Mouse (Mus musculus) kidney, postnatal 0 days (tissue): ENCODE data around the gene Traf4. TPM values are rescaled to one million over a fixed set of nuclear protein-coding genes. Genes with fewer than 3 reads are reported as not detected.
A peak's percentile ranks its signal among the peaks of the same experiment; 100 is the strongest.

Experiments used
- ATAC-seq: fragments of 200-750 bp; cut with Nextera tagmentation; replicated peaks from 2 replicates; pipeline ENCODE4 v1.8.0; 2017; ENCODE audit warnings: low read depth, moderate number of reproducible peaks, moderate TSS enrichment, moderate library complexity; ENCODE audit not compliant: low FRiP score
- DNase-seq: peaks from one replicate; pipeline ENCODE4 v3.0.0-alpha.2; 2016; ENCODE audit warnings: low spot score
- H3K27ac ChIP-seq: fragments of 300-500 bp; sonication (generic); 2 replicates; pipeline ENCODE4 v1.5.1; 2014; ENCODE audit warnings: mild to moderate bottlenecking
- H3K27me3 ChIP-seq: fragments of 300-500 bp; sonication (generic); 2 replicates; pipeline ENCODE4 v1.6.1; 2014; ENCODE audit warnings: low read length, mixed read lengths; ENCODE audit not compliant: insufficient read depth
- H3K36me3 ChIP-seq: fragments of 300-500 bp; sonication (generic); 2 replicates; pipeline ENCODE4 v1.6.1; 2014; ENCODE audit warnings: low read length, mixed read lengths; ENCODE audit not compliant: insufficient read depth
- H3K4me1 ChIP-seq: fragments of 300-500 bp; sonication (generic); replicated peaks from 2 replicates; pipeline ENCODE4 v1.6.1; 2014; ENCODE audit warnings: antibody characterized with exemption, low read length, mixed read lengths; ENCODE audit not compliant: insufficient read depth
- H3K4me2 ChIP-seq: fragments of 300-500 bp; sonication (generic); 2 replicates; pipeline ENCODE4 v1.6.1; 2014; ENCODE audit warnings: mild to moderate bottlenecking, low read length, moderate library complexity, mixed read lengths
- H3K4me3 ChIP-seq: fragments of 300-500 bp; sonication (generic); replicated peaks from 2 replicates; pipeline ENCODE4 v1.5.1; 2014; ENCODE audit warnings: low read depth, low read length
- H3K9ac ChIP-seq: fragments of 300-500 bp; sonication (generic); 2 replicates; pipeline ENCODE4 v1.6.1; 2014; ENCODE audit warnings: low read depth, low read length
- H3K9me3 ChIP-seq: fragments of 300-500 bp; sonication (generic); replicated peaks from 2 replicates; pipeline ENCODE4 v1.6.1; 2016; ENCODE audit warnings: low read length, inconsistent platforms, mixed read lengths
- CTCF ChIP-seq: IDR thresholded peaks from 2 replicates; pipeline ENCODE4 v1.5.1; 2016; ENCODE audit warnings: antibody characterized with exemption, low read depth, mild to moderate bottlenecking, moderate library complexity
- WGBS: fragments of 180-500 bp; shearing (Covaris S2); extraction: QIAGEN DNeasy Blood & Tissue Kit; methylation state at CpG from one replicate; pipeline ENCODE4 v1.1.7; 2014; 5-methylcytosine and 5-hydroxymethylcytosine counted together
- polyA plus RNA-seq: library from polyadenylated mRNA; unstranded; fragments of >200 nt; fragmentation: Nextera tagmentation; extraction: Ambion mirVana; gene quantifications from 2 replicates; pipeline ENCODE4 v1.2.1, GENCODE M21; 2015

The Traf4 gene
- polyA plus RNA-seq, 1 experiment from 2014 or later = 79.6 TPM

- no peak for ATAC-seq
- peaks cover 14% of the 10 kb centered on the region; the same call in 1 of the 2 replicates for H3K36me3 ChIP-seq
- peak overlapping the region; percentile 96 for H3K27ac ChIP-seq
- WGBS = 1% methylated on average over 9 of the region's 10 CpGs
- peak; percentile 38 for TF ChIP-seq CTCF
- peak overlapping the region; percentile 52 for H3K4me3 ChIP-seq
- H3K4me2 ChIP-seq = peak overlapping the region; percentile 89
- H3K9ac ChIP-seq = peak overlapping the region; percentile 69
- H3K9me3 ChIP-seq = no peaks in the 10 kb centered on the region
- peaks cover 18% of the 10 kb centered on the region for H3K4me1 ChIP-seq
- DNase-seq = no peak
- H3K27me3 ChIP-seq = no peaks in the 10 kb centered on the region
Measured at GRCm38 (mm10) chr11:78175771-78176401, 10.5 kb upstream of the Traf4 start.

DNA sequence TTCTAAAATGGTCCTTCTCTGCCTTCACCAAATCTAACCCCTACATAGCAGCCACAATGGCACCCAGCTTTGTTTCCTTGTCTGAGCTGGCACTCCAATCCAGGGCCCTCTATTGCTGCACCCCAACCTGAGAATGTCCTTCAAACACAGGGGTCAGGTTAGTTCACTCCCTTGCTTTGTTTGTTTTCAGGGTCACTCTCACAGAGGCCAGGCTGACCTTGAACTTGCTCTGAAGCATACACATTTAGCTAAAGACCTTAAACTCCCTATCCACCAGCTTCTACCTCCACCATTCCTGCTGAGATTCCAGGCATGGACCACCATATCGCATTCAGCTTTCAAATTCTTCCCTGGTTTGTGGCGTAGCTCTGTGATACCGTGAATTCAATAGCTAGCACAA is 9.1 kb upstream of the Traf4 start:
- H3K4me2 ChIP-seq = no peak overlapping the region
- H3K27ac ChIP-seq = peak overlapping the region; percentile 54
- WGBS = 90% methylated on average over 3 of the region's 3 CpGs
- no peaks in the 10 kb centered on the region for H3K9me3 ChIP-seq
- H3K9ac ChIP-seq = 0 out of 2 replicates have a peak overlapping the region, but pooled peaks have one; percentile 31
- no peak for TF ChIP-seq CTCF
- peaks cover 10% of the 10 kb centered on the region; the same call in 1 of the 2 replicates for H3K4me1 ChIP-seq
- H3K36me3 ChIP-seq = peaks cover 5% of the 10 kb centered on the region; the same call in 1 of the 2 replicates
- H3K4me3 ChIP-seq = no peak overlapping the region
- DNase-seq = no peak
- no peaks in the 10 kb centered on the region for H3K27me3 ChIP-seq
- ATAC-seq = no peak

DNA sequence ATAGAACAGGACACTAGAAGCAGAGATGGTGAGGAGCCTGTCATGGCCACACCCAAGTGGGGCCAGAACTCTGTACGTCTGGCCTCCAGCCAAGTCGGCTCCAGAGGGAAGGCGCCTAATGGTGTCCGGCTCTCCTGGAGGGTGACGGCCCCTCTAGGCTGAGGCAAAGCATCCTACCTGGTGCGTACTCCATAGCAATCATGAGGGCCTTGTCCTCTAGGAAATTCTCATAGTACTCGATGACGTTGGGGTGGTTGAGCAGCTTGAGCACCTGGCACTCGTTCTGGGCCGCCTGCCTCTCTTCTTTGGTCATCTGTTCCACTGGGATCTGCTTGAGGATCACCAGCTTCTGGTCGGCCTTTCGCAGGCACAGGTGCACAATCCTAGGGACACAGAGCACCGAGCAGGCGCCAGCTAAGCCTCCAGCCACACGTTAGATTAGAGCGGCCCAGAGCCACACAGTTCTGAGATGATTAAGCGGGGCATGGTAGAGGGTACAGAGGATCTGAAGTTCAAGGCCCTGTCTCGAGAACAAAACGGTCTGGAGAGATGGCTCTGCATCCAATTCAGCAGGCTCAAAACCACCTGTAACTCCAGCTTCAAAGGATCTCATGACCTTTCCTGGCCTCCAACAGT is 7.5 kb upstream of the Traf4 start:
- WGBS = 85% methylated on average over 19 of the region's 19 CpGs
- H3K9ac ChIP-seq = no peak overlapping the region
- no peaks in the 10 kb centered on the region for H3K9me3 ChIP-seq
- no peak overlapping the region for H3K4me3 ChIP-seq
- no peak overlapping the region for H3K27ac ChIP-seq
- ATAC-seq (no peak), DNase-seq (no peak)
- no peaks in the 10 kb centered on the region for H3K27me3 ChIP-seq
- H3K4me1 ChIP-seq = peaks cover 7% of the 10 kb centered on the region; the same call in 1 of the 2 replicates
- no peak for TF ChIP-seq CTCF
- no peak overlapping the region for H3K4me2 ChIP-seq
- peaks cover 5% of the 10 kb centered on the region; the same call in 1 of the 2 replicates for H3K36me3 ChIP-seq

DNA sequence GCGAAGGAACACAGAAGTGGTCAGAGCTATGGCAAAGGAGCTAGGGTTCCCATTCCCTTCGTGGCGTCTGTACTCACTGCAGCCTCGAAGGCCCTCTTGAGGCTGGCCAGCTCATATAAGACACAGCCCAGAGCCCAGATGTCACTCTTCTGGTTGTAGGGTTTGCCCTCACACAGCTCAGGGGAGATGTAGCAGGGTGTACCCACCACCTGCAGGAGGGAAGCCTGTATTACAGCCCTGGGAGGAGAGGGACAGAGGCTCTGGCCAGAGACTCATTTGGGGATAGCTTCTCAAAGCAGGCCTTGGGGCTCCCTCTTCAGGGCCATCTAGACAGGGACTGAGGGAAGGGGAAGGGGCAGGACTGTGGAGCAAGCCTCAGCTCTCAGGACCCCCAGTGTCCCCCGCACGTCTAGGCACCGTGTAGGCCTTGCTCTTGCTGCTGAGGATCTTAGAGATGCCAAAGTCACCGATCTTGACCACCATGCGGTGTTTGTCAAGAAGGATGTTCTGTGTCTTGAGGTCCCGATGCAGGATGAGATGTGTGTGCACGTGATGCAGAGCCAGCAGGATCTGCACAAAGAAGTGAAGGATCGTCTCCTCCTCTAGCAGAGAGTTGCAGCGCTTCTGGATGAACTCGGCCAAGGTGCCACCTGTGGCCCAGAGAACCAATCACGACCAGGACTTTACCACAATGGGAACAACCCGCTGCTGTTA is 6.8 kb upstream of the Traf4 start:
- no peak for DNase-seq
- peaks cover 5% of the 10 kb centered on the region; the same call in 1 of the 2 replicates for H3K36me3 ChIP-seq
- TF ChIP-seq CTCF = peak; percentile 61
- H3K4me1 ChIP-seq = peaks cover 6% of the 10 kb centered on the region; the same call in 1 of the 2 replicates
- no peak overlapping the region for H3K4me3 ChIP-seq
- WGBS = 86% methylated on average over 16 of the region's 16 CpGs
- H3K27me3 ChIP-seq = no peaks in the 10 kb centered on the region
- no peaks in the 10 kb centered on the region for H3K9me3 ChIP-seq
- no peak overlapping the region for H3K27ac ChIP-seq
- no peak overlapping the region for H3K9ac ChIP-seq
- H3K4me2 ChIP-seq = no peak overlapping the region
- ATAC-seq = no peak

GRCm38 (mm10) chr11:78171328-78171727 is 5.9 kb upstream of the Traf4 start:
- DNase-seq (no peak), ATAC-seq (no peak)
- TF ChIP-seq CTCF = peak; percentile 49; the same call in 1 of the 2 replicates
- 79% methylated on average over 4 of the region's 4 CpGs for WGBS
- Histone ChIP-seq H3K4me1 (peaks cover 5% of the 10 kb centered on the region), H3K4me3 (no peak overlapping the region), H3K4me2 (no peak overlapping the region), H3K27ac (no peak overlapping the region), H3K9me3 (no peaks in the 10 kb centered on the region), H3K9ac (no peak overlapping the region), H3K27me3 (no peaks in the 10 kb centered on the region), H3K36me3 (peaks cover 5% of the 10 kb centered on the region; the same call in 1 of the 2 replicates)

- 0 out of 2 replicates have a peak overlapping the region, but pooled peaks have one; percentile 8 for H3K9ac ChIP-seq
- no peaks in the 10 kb centered on the region for H3K9me3 ChIP-seq
- no peaks in the 10 kb centered on the region for H3K27me3 ChIP-seq
- TF ChIP-seq CTCF = no peak
- WGBS = 72% methylated on average over 15 of the region's 15 CpGs
- peaks cover 13% of the 10 kb centered on the region for H3K4me1 ChIP-seq
- H3K4me2 ChIP-seq = no peak overlapping the region
- no peak overlapping the region for H3K4me3 ChIP-seq
- ATAC-seq (no peak; the same call in 1 of the 2 replicates), DNase-seq (no peak)
- no peak overlapping the region for H3K27ac ChIP-seq
- H3K36me3 ChIP-seq = peaks cover 5% of the 10 kb centered on the region; the same call in 1 of the 2 replicates
Measured at GRCm38 (mm10) chr11:78170306-78170705, 4.9 kb upstream of the Traf4 start.
